Mouse (Mus musculus): ENCODE data around the gene 1110008L16Rik.

1110008L16Rik gene

GRCm38 (mm10) chr12:55343998-55344397 is 44.6 kb downstream of the 1110008L16Rik start:
- DNase-seq = no peak

GRCm38 (mm10) chr12:55344583-55344982 is 45.2 kb downstream of the 1110008L16Rik start:
- no peak for DNase-seq

- no peak for DNase-seq
Observed at GRCm38 (mm10) chr12:55353423-55353822, 54.0 kb downstream of the 1110008L16Rik start.

- peak; percentile 41 to 55 for DNase-seq
Observed at GRCm38 (mm10) chr12:55354904-55355303, 55.5 kb downstream of the 1110008L16Rik start.

GRCm38 (mm10) chr12:55357303-55357702 is 57.9 kb downstream of the 1110008L16Rik start:
- no peak for DNase-seq

GRCm38 (mm10) chr12:55360929-55361328 is 61.6 kb downstream of the 1110008L16Rik start:
- DNase-seq = no peak

GRCm38 (mm10) chr12:55365083-55365482 is 65.7 kb downstream of the 1110008L16Rik start:
- DNase-seq = no peak

- DNase-seq = no peak
Observed at GRCm38 (mm10) chr12:55372424-55373055, 73.2 kb downstream of the 1110008L16Rik start.

- no peak for DNase-seq
Observed at GRCm38 (mm10) chr12:55376956-55377609, 77.7 kb downstream of the 1110008L16Rik start.

- DNase-seq = no peak
Observed at GRCm38 (mm10) chr12:55377610-55377980, 78.2 kb downstream of the 1110008L16Rik start.

GRCm38 (mm10) chr12:55384023-55384749 is 84.8 kb downstream of the 1110008L16Rik start, which contains the start of gene Psma6:
Gene Psma6, plus strand, starts transcription at chr12:55384222.
- DNase-seq = no peak

GRCm38 (mm10) chr12:55384826-55385225 is 85.4 kb downstream of the 1110008L16Rik start:
- no peak for DNase-seq

- DNase-seq = no peak
Observed at GRCm38 (mm10) chr12:55385931-55386330, 86.6 kb downstream of the 1110008L16Rik start.

- DNase-seq = no peak
Observed at GRCm38 (mm10) chr12:55386456-55386855, 87.1 kb downstream of the 1110008L16Rik start.

GRCm38 (mm10) chr12:55387083-55387787 is 87.9 kb downstream of the 1110008L16Rik start:
- no peak for DNase-seq

- DNase-seq = no peak
Observed at GRCm38 (mm10) chr12:55387788-55388465, 88.5 kb downstream of the 1110008L16Rik start.

- peak in 1 of 2 experiments; percentile 33 for DNase-seq
Observed at GRCm38 (mm10) chr12:55388478-55388877, 89.1 kb downstream of the 1110008L16Rik start.

- DNase-seq = no peak
Observed at GRCm38 (mm10) chr12:55389132-55390081, 90.0 kb downstream of the 1110008L16Rik start.

- no peak for DNase-seq
Observed at GRCm38 (mm10) chr12:55392120-55392519, 92.7 kb downstream of the 1110008L16Rik start.

GRCm38 (mm10) chr12:55392733-55393577 is 93.6 kb downstream of the 1110008L16Rik start:
- DNase-seq = no peak

Data from cerebellum, postnatal 25 days (tissue).